ENCODE assay signal across 9 mouse cellular contexts in genomic region chr7:141918407-141918806, GRCm38 (mm10). TPM values are rescaled to one million over a fixed set of nuclear protein-coding genes. Genes with fewer than 3 reads are reported as not detected.
DNase-seq lines count a peak whose midpoint lies in the region; ATAC-seq lines count a peak whose summit lies in the region.
"Had no signal": no experiment of that assay in that cellular context is flagged by ENCODE, and none has a peak within 500 bp of the region (broad histone marks: within the 10 kb centered on the region; RNA-seq: fewer than 3 reads in every experiment).

Gene Tollip (minus strand): TSS chr7:141918507.

- H3K36me3 ChIP-seq in forebrain, embryonic 12.5 days (replicated peaks) = no peaks in the 10 kb centered on the region
- no peaks in the 10 kb centered on the region for H3K36me3 ChIP-seq in limb, embryonic 15.5 days
- no peaks in the 10 kb centered on the region for H3K36me3 ChIP-seq in stomach, embryonic 15.5 days

- H3K9me3 ChIP-seq in forebrain, embryonic 12.5 days = no peaks in the 10 kb centered on the region
- H3K9me3 ChIP-seq in limb, embryonic 15.5 days = no peaks in the 10 kb centered on the region
- no peaks in the 10 kb centered on the region for H3K9me3 ChIP-seq in stomach, embryonic 15.5 days

- H3K4me3 ChIP-seq in forebrain, embryonic 12.5 days (replicated peaks) = no peak within 1 kb of the TSS
- no peak within 1 kb of the TSS for H3K4me3 ChIP-seq in limb, embryonic 15.5 days
- H3K4me3 ChIP-seq in stomach, embryonic 15.5 days (replicated peaks) = no peak within 1 kb of the TSS
- H3K4me3 ChIP-seq: erythroblast, embryonic 14.5 days had no signal

- no peaks in the 10 kb centered on the region for H3K27me3 ChIP-seq in forebrain, embryonic 12.5 days
- H3K27me3 ChIP-seq in limb, embryonic 15.5 days = peaks cover under 1% of the 10 kb centered on the region; the same call in 1 of the 2 replicates
- H3K27me3 ChIP-seq in stomach, embryonic 15.5 days (replicated peaks) = peaks cover under 1% of the 10 kb centered on the region; the same call in 1 of the 2 replicates

- ATAC-seq in forebrain, embryonic 12.5 days (ENCODE audit: low FRiP score) = no peak
- ATAC-seq in hematopoietic stem cell, adult 5-6 weeks (replicated peaks in 1 of 2; ENCODE audit: insufficient read depth in 1 of 2, low FRiP score in 2 of 2, low TSS enrichment in 1 of 2, low read depth in 1 of 2, poor library complexity in 2 of 2, severe bottlenecking in 2 of 2) = no peak
- no peak for ATAC-seq in limb, embryonic 15.5 days (ENCODE audit: insufficient number of reproducible peaks, low FRiP score, low TSS enrichment, low read depth)
- ATAC-seq in stomach, embryonic 15.5 days (ENCODE audit: insufficient read depth, low FRiP score, low read depth) = no peak

- 0 out of 2 replicates have a peak, but pooled peaks cover under 1% of the 10 kb centered on the region for H3K4me1 ChIP-seq in forebrain, embryonic 12.5 days
- no peaks in the 10 kb centered on the region for H3K4me1 ChIP-seq in limb, embryonic 15.5 days
- no peaks in the 10 kb centered on the region for H3K4me1 ChIP-seq in stomach, embryonic 15.5 days

- H3K4me2 ChIP-seq in forebrain, embryonic 12.5 days = no peak within 1 kb of the TSS
- no peak within 1 kb of the TSS for H3K4me2 ChIP-seq in limb, embryonic 15.5 days
- no peak within 1 kb of the TSS for H3K4me2 ChIP-seq in stomach, embryonic 15.5 days

- no peak for DNase-seq in urinary bladder, adult 2 months (ENCODE audit: low spot score)
- no peak for DNase-seq in urinary bladder, adult 18-20 months (ENCODE audit: low spot score in 2 of 2)
- no peak for DNase-seq in adipocyte (ENCODE audit: low spot score)
- DNase-seq in right cerebral cortex, postnatal 14 days = no peak

- H3K27ac ChIP-seq in forebrain, embryonic 12.5 days = no peak within 1 kb of the TSS
- no peak within 1 kb of the TSS for H3K27ac ChIP-seq in limb, embryonic 15.5 days
- no peak within 1 kb of the TSS for H3K27ac ChIP-seq in stomach, embryonic 15.5 days

- 84% methylated on average over 2 of the region's 2 CpGs for WGBS in forebrain, embryonic 12.5 days
- WGBS in limb, embryonic 15.5 days = 85% methylated on average over 2 of the region's 2 CpGs
- 79% methylated on average over 2 of the region's 2 CpGs for WGBS in stomach, embryonic 15.5 days

- H3K9ac ChIP-seq in forebrain, embryonic 12.5 days = no peak within 1 kb of the TSS
- H3K9ac ChIP-seq in limb, embryonic 15.5 days = no peak within 1 kb of the TSS
- no peak within 1 kb of the TSS for H3K9ac ChIP-seq in stomach, embryonic 15.5 days

RNA-seq across cellular contexts. Expression of gene Tollip, which starts in this region (rescaled TPM):
- polyA plus RNA-seq in urinary bladder, adult 2 months (2012; rRNA removed) = 47.1 and 47.7 TPM in 2 replicates
- 69.2 and 76.2 TPM in 2 replicates for polyA plus RNA-seq in forebrain, embryonic 12.5 days (2016; fragmentation: Nextera tagmentation; extraction: Ambion mirVana)
- total RNA-seq in hematopoietic stem cell, adult 5-6 weeks (2017) = 30.4 and 30.8 TPM in 2 replicates
- 47.5 and 50.3 TPM in 2 replicates for polyA plus RNA-seq in limb, embryonic 15.5 days (2015; fragmentation: Nextera tagmentation; extraction: Ambion mirVana)
- polyA plus RNA-seq in stomach, embryonic 15.5 days (2015; fragmentation: Nextera tagmentation; extraction: Ambion mirVana) = 43.0 and 48.1 TPM in 2 replicates
